Mouse (Mus musculus): ENCODE measurements around the gene Mrpl1.

The Mrpl1 gene

GRCm38 (mm10) chr5:96306271-96306670 is 97.0 kb downstream of the Mrpl1 start:
- DNase-seq (ENCODE audit: extremely low read depth, insufficient read length, low spot score): no peak

- no peak for DNase-seq (ENCODE audit: extremely low read depth, insufficient read length, low spot score)
Observed at GRCm38 (mm10) chr5:96306826-96307225, 97.5 kb downstream of the Mrpl1 start.

- DNase-seq (ENCODE audit: extremely low read depth, insufficient read length, low spot score): no peak
Observed at GRCm38 (mm10) chr5:96308086-96308485, 98.8 kb downstream of the Mrpl1 start.

GRCm38 (mm10) chr5:96308645-96309044 is 99.4 kb downstream of the Mrpl1 start:
- DNase-seq (ENCODE audit: extremely low read depth, insufficient read length, low spot score): no peak

GRCm38 (mm10) chr5:96309566-96309965 is 100.3 kb downstream of the Mrpl1 start:
- DNase-seq (ENCODE audit: extremely low read depth, insufficient read length, low spot score): no peak

GRCm38 (mm10) chr5:96311677-96312076 is 102.4 kb downstream of the Mrpl1 start:
- no peak for DNase-seq (ENCODE audit: extremely low read depth, insufficient read length, low spot score)
